Mouse (Mus musculus): ENCODE measurements around the gene Lypd3. TPM values are rescaled to one million over a fixed set of nuclear protein-coding genes. Genes with fewer than 3 reads are reported as not detected.
A peak's percentile ranks its signal among the peaks of the same experiment; 100 is the strongest.

Gene Lypd3
- total and polyA plus RNA-seq, 3 experiments, result not detected

DNA sequence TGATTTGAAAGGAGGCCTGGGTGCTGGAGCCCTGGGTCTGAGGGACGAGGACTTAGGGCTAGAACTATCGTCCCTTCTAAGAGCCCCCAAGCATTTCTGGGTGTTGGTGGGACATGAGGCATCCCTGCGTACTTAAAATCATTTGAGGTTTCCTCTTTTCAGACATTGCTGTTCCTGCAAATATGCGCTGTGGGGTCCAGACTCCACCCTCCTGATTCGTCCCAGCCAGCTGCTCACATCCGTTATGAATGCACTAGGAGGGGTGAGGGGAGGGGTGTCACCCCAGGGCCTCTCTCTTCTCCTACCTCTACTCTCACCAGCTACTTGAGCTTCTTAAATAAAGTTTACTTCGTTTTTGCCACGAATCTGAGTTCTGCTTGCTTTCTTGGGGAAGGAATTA lies 27.8 kb upstream of the Lypd3 start:
- Histone ChIP-seq H3K27me3 (ENCODE audit: control insufficient read depth, insufficient read depth, low read length) (peaks cover 4% of the 10 kb centered on the region; the same call in 1 of the 2 replicates), H3K79me2 (replicated peaks; ENCODE audit: control insufficient read depth, insufficient read depth, low read length) (no peaks in the 10 kb centered on the region), H3K27ac (no peak overlapping the region), H3K4me1 (ENCODE audit: control insufficient read depth, insufficient read depth, low read length) (0 out of 2 replicates have a peak, but pooled peaks cover 1% of the 10 kb centered on the region), H3K36me3 (ENCODE audit: control insufficient read depth, insufficient read depth, low read length) (no peaks in the 10 kb centered on the region), H3K4me3 (no peak overlapping the region), H3K9ac (ENCODE audit: low read depth, low read length) (no peak overlapping the region)
- 73% methylated on average over 8 of the region's 8 CpGs for WGBS
- DNase-seq, result no peak
- intact Hi-C loops (cut with DNase I), result no loop called here
- no peak for TF ChIP-seq EP300 (IDR thresholded peaks at IDR 0.05; ENCODE audit: insufficient read depth, low read depth, low read length)
- no peak for TF ChIP-seq POLR2A (IDR thresholded peaks at IDR 0.05; ENCODE audit: insufficient read depth, low read depth, low read length)
- TF ChIP-seq CTCF (IDR thresholded peaks at IDR 0.05), result no peak

DNA sequence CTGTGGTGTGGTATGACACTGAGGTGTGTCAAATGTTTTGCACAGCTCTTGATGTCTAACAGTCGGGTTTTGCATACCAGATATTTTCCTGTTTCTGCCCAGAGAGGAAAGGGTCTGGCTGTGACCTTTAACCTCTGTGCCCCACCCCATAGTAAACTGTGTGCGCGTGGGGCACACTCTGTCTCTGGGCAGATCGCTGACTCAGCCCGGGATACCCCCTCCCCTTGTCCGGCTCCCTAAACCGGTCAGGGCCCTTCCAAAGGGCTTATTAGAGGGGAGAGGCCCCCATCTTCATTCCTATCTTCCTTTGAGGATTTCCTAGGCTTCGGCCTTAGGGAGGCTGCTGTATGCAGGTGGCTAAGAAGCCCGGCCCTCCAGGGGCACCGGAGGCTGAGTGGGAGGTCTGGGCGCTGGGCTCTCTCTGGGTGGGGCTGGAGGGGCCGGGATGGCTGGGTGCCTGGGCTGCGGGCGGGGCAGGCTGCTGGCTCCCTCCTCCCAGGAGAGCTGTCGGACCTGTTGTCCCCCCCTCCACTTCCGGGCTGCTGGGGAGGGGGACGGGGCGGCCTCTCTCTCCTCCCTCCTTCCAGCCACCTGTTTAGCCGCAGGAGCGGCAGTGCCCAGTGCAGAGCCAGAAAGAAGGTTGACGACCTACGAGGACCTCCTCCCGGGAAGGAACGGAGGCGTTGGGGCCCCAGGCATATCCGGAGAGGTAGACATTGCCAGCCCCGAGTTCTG lies 26.0 kb upstream of the Lypd3 start, which contains the start of gene Phldb3:
TSS of gene Phldb3 (plus strand) at position 620 of the 735 bp plus-strand sequence.
- Histone ChIP-seq H3K27me3 (ENCODE audit: control insufficient read depth, insufficient read depth, low read length) (peaks cover 4% of the 10 kb centered on the region; the same call in 1 of the 2 replicates), H3K27ac (no peak within 1 kb of the TSS; the same call in 1 of the 2 replicates)
- intact Hi-C loops (cut with DNase I), result loop anchor here (2.0 kb wide), 1 partner anchor 20 kb away; no protein-coding TSS in a partner anchor

DNA sequence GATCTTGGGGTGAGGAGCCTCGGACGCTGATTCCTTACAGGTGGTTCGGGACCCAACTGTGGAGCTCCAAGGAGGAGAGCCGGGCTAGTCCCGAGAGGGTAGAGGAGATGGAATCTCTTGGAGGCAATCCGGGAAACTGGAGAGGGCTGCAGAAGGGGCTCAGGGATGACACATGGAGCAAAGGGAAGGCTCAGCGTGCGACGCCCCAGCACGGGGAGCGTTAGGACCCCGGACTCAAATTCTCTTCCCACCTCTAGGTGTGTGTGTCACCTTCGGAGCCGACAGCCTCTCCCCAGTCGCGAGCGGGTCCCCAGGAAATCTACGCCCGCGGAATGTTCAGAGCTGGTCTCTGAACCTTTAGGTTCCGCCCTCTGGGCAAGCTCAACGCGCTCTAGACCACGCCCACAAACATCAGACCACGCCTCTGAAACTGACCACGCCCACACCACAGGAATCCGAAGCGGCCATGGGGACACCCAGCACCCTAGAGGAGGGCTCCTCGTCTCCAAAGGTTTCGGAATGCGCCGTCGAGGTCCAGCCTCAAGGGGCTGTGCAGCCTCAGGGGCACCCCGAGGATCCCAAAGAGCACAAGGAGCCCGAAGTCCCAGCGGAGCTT lies 25.4 kb upstream of the Lypd3 start:
- intact Hi-C loops (cut with DNase I), result loop anchor here (2.0 kb wide), 1 partner anchor 20 kb away; no protein-coding TSS in a partner anchor
- 0 out of 2 replicates have a peak overlapping the region, but pooled peaks have one; percentile 37 for H3K9ac ChIP-seq (ENCODE audit: low read depth, low read length)
- no peak overlapping the region; the same call in 1 of the 2 replicates for H3K27ac ChIP-seq
- 0 out of 2 replicates have a peak, but pooled peaks cover 1% of the 10 kb centered on the region for H3K4me1 ChIP-seq (ENCODE audit: control insufficient read depth, insufficient read depth, low read length)
- DNase-seq, result peak; percentile 89 to 91
- H3K4me3 ChIP-seq, result peak overlapping the region; percentile 64
- 2% methylated on average over 36 of the region's 36 CpGs for WGBS
- no peak for TF ChIP-seq POLR2A (IDR thresholded peaks at IDR 0.05; ENCODE audit: insufficient read depth, low read depth, low read length)
- H3K79me2 ChIP-seq (replicated peaks; ENCODE audit: control insufficient read depth, insufficient read depth, low read length), result no peaks in the 10 kb centered on the region
- peaks cover 4% of the 10 kb centered on the region; the same call in 1 of the 2 replicates for H3K27me3 ChIP-seq (ENCODE audit: control insufficient read depth, insufficient read depth, low read length)
- no peaks in the 10 kb centered on the region for H3K36me3 ChIP-seq (ENCODE audit: control insufficient read depth, insufficient read depth, low read length)

More for the DNA sequence above, 26.0 kb upstream of the Lypd3 start, which contains the start of gene Phldb3:
- Histone ChIP-seq H3K36me3 (ENCODE audit: control insufficient read depth, insufficient read depth, low read length) (no peaks in the 10 kb centered on the region), H3K4me3 (peak within 1 kb of the TSS; percentile 64), H3K9ac (ENCODE audit: low read depth, low read length) (0 out of 2 replicates have a peak within 1 kb of the TSS, but pooled peaks have one; percentile 37), H3K4me1 (ENCODE audit: control insufficient read depth, insufficient read depth, low read length) (0 out of 2 replicates have a peak, but pooled peaks cover 1% of the 10 kb centered on the region), H3K79me2 (replicated peaks; ENCODE audit: control insufficient read depth, insufficient read depth, low read length) (no peaks in the 10 kb centered on the region)
- TF ChIP-seq EP300 (IDR thresholded peaks at IDR 0.05; ENCODE audit: insufficient read depth, low read depth, low read length) (no peak), POLR2A (IDR thresholded peaks at IDR 0.05; ENCODE audit: insufficient read depth, low read depth, low read length) (no peak), CTCF (IDR thresholded peaks at IDR 0.05) (no peak)
- 14% methylated on average over 26 of the region's 27 CpGs for WGBS
- peak; percentile 43 to 47 for DNase-seq

DNA sequence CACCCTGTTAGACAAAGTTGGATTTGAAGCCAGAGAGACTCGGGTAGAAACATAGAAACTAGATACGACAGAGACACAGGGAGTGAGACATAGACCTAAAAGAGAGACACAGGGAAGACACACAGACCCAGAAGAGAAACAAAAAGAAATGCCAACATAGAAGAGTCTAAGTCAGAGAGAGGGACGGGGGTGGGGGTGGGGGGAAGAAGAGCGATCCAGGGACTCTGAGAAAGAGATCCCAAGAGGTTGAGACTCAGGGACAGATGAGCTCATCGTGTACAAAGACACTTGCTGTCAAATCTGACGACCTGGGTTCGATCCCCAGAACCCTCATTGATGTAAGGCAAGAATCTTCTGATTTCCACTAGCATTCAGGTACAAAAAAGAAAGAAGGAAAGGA lies 24.6 kb upstream of the Lypd3 start:
- H3K4me3 ChIP-seq, result peak overlapping the region; percentile 64
- no peaks in the 10 kb centered on the region for H3K36me3 ChIP-seq (ENCODE audit: control insufficient read depth, insufficient read depth, low read length)
- H3K27ac ChIP-seq, result no peak overlapping the region
- 0 out of 2 replicates have a peak, but pooled peaks cover 1% of the 10 kb centered on the region for H3K4me1 ChIP-seq (ENCODE audit: control insufficient read depth, insufficient read depth, low read length)
- no peak overlapping the region for H3K9ac ChIP-seq (ENCODE audit: low read depth, low read length)
- intact Hi-C loops (cut with DNase I), result loop anchor here (2.0 kb wide), 1 partner anchor 19 kb away; no protein-coding TSS in a partner anchor
- no peak for TF ChIP-seq EP300 (IDR thresholded peaks at IDR 0.05; ENCODE audit: insufficient read depth, low read depth, low read length)
- TF ChIP-seq POLR2A (IDR thresholded peaks at IDR 0.05; ENCODE audit: insufficient read depth, low read depth, low read length), result no peak
- no peak for TF ChIP-seq CTCF (IDR thresholded peaks at IDR 0.05)
- DNase-seq, result no peak
- no peaks in the 10 kb centered on the region for H3K79me2 ChIP-seq (replicated peaks; ENCODE audit: control insufficient read depth, insufficient read depth, low read length)
- WGBS, result 15% methylated on average over 7 of the region's 7 CpGs
- peaks cover 4% of the 10 kb centered on the region; the same call in 1 of the 2 replicates for H3K27me3 ChIP-seq (ENCODE audit: control insufficient read depth, insufficient read depth, low read length)

DNA sequence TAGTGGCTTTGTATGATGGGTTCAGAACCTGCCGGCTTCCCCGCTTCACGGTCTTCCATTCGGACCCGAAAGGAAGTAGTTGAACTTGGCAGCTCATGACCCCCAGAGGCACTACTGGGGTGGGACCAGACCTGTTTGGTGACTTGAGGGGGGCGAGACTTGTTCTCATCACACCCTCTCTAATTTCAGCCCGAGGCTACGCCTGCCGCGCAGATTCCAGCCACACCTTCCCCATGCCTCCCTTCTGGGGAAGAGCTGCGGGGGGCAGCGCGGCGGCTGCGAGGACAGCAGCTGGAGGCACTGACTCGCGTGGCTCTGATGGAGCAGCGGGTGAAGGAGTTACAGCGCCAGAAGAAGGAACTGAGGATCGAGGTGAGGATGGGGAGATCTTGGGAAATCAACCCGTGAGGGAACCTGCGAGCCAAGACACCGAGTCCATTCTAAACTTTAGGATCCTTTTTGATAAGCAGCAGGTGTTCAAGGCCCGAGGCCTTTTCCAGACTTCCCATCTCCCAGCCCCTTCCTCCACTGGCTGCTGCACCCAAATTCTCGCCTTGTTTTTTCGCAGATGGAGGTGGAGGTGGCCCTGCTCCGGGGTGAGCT lies 23.9 kb upstream of the Lypd3 start:
- no peak overlapping the region for H3K27ac ChIP-seq
- 11% methylated on average over 27 of the region's 27 CpGs for WGBS
- intact Hi-C loops (cut with DNase I), result no loop called here
- H3K4me3 ChIP-seq, result no peak overlapping the region
- TF ChIP-seq POLR2A (IDR thresholded peaks at IDR 0.05; ENCODE audit: insufficient read depth, low read depth, low read length), result no peak
- TF ChIP-seq CTCF (IDR thresholded peaks at IDR 0.05), result no peak
- TF ChIP-seq EP300 (IDR thresholded peaks at IDR 0.05; ENCODE audit: insufficient read depth, low read depth, low read length), result no peak
- H3K36me3 ChIP-seq (ENCODE audit: control insufficient read depth, insufficient read depth, low read length), result no peaks in the 10 kb centered on the region
- no peaks in the 10 kb centered on the region for H3K79me2 ChIP-seq (replicated peaks; ENCODE audit: control insufficient read depth, insufficient read depth, low read length)
- 0 out of 2 replicates have a peak, but pooled peaks cover 1% of the 10 kb centered on the region for H3K4me1 ChIP-seq (ENCODE audit: control insufficient read depth, insufficient read depth, low read length)
- H3K27me3 ChIP-seq (ENCODE audit: control insufficient read depth, insufficient read depth, low read length), result peaks cover 4% of the 10 kb centered on the region; the same call in 1 of the 2 replicates
- H3K9ac ChIP-seq (ENCODE audit: low read depth, low read length), result no peak overlapping the region
- no peak for DNase-seq

Data from heart, adult 2 months (tissue).